Mouse (Mus musculus) ES-Bruce4 (cell line): Measurements from ENCODE around the gene Cry2. TPM values are rescaled to one million over a fixed set of nuclear protein-coding genes. Genes with fewer than 3 reads are reported as not detected.

ENCODE experiments used
- H3K27ac ChIP-seq: 2 replicates; pipeline ENCODE4 v1.5.1; 2012; ENCODE audit warnings: low read length, inconsistent platforms; ENCODE audit not compliant: insufficient read depth
- H3K27me3 ChIP-seq: 2 replicates; pipeline ENCODE4 v1.6.1; 2012; ENCODE audit warnings: mild to moderate bottlenecking, low read length, inconsistent platforms; ENCODE audit not compliant: control insufficient read depth, poor library complexity, insufficient read depth, severe bottlenecking
- H3K36me3 ChIP-seq: 2 replicates; pipeline ENCODE4 v1.6.1; 2012; ENCODE audit warnings: inconsistent platforms, mild to moderate bottlenecking, low read length, moderate library complexity; ENCODE audit not compliant: control insufficient read depth, poor library complexity, insufficient read depth, severe bottlenecking
- H3K4me1 ChIP-seq: one replicate; pipeline ENCODE4 v1.8.1; 2011; ENCODE audit warnings: low read length; ENCODE audit not compliant: control insufficient read depth, insufficient read depth
- H3K4me3 ChIP-seq: 2 replicates; pipeline ENCODE4 v1.5.1; 2011; ENCODE audit warnings: low read depth, mild to moderate bottlenecking, low read length
- H3K9ac ChIP-seq: 2 replicates; pipeline ENCODE4 v1.6.1; 2012; ENCODE audit warnings: low read depth, mild to moderate bottlenecking, inconsistent platforms; ENCODE audit not compliant: poor library complexity, severe bottlenecking
- H3K9me3 ChIP-seq: replicated peaks from 2 replicates; pipeline ENCODE4 v1.6.1; 2012; ENCODE audit warnings: mild to moderate bottlenecking, low read length, inconsistent platforms; ENCODE audit not compliant: control insufficient read depth, poor library complexity, insufficient read depth, severe bottlenecking
- CTCF ChIP-seq: IDR thresholded peaks from one replicate; pipeline ENCODE4 v1.8.1; 2011; ENCODE audit warnings: low read depth, low read length
- EP300 ChIP-seq: IDR thresholded peaks from 2 replicates; pipeline ENCODE4 v1.6.1; 2011; ENCODE audit warnings: low read depth, low read length; ENCODE audit not compliant: insufficient read depth
- POLR2A ChIP-seq: IDR thresholded peaks from one replicate; pipeline ENCODE4 v1.8.1; 2011; ENCODE audit warnings: low read length; ENCODE audit not compliant: insufficient read depth
- polyA plus RNA-seq: library from polyadenylated mRNA; stranded (reverse); fragments of >200 nt; gene quantifications from 2 replicates; pipeline ENCODE4 v1.2.4, GENCODE M21; 2011; ENCODE audit warnings: low read depth; ENCODE audit not compliant: missing spikeins, insufficient read depth, insufficient read length

The Cry2 gene
- polyA plus RNA-seq, 1 experiment = 9.9 TPM

GRCm38 (mm10) chr2:92392318-92393264, 41.3 kb downstream of the Cry2 start:
- H3K27me3 ChIP-seq = no peaks in the 10 kb centered on the region
- no peak overlapping the region for H3K27ac ChIP-seq
- H3K4me1 ChIP-seq = no peaks in the 10 kb centered on the region
- no peak for TF ChIP-seq CTCF
- no peak overlapping the region for H3K9ac ChIP-seq
- 0 out of 2 replicates have a peak overlapping the region, but pooled peaks have one; percentile 0 for H3K4me3 ChIP-seq
- no peaks in the 10 kb centered on the region for H3K9me3 ChIP-seq
- H3K36me3 ChIP-seq = no peaks in the 10 kb centered on the region

GRCm38 (mm10) chr2:92391703-92392317, 42.0 kb downstream of the Cry2 start:
- H3K36me3 ChIP-seq = no peaks in the 10 kb centered on the region

GRCm38 (mm10) chr2:92391116-92391515, 42.7 kb downstream of the Cry2 start:
- no peaks in the 10 kb centered on the region for H3K27me3 ChIP-seq
- TF ChIP-seq EP300 (no peak), POLR2A (no peak), CTCF (no peak)
- no peak overlapping the region for H3K4me3 ChIP-seq
- H3K4me1 ChIP-seq = no peaks in the 10 kb centered on the region
- no peaks in the 10 kb centered on the region for H3K36me3 ChIP-seq
- H3K27ac ChIP-seq = no peak overlapping the region
- no peak overlapping the region for H3K9ac ChIP-seq
- H3K9me3 ChIP-seq = no peaks in the 10 kb centered on the region

More at GRCm38 (mm10) chr2:92391703-92392317, 42.0 kb downstream of the Cry2 start:
- Histone ChIP-seq H3K4me1 (no peaks in the 10 kb centered on the region), H3K9ac (no peak overlapping the region), H3K9me3 (no peaks in the 10 kb centered on the region), H3K4me3 (0 out of 2 replicates have a peak overlapping the region, but pooled peaks have one; percentile 0), H3K27ac (no peak overlapping the region), H3K27me3 (no peaks in the 10 kb centered on the region)
- no peak for TF ChIP-seq CTCF
- no peak for TF ChIP-seq EP300
- TF ChIP-seq POLR2A = no peak

- no peaks in the 10 kb centered on the region for H3K36me3 ChIP-seq
These were observed 43.5 kb downstream of the Cry2 start for GRCm38 (mm10) chr2:92390206-92390930.

GRCm38 (mm10) chr2:92389645-92390044, 44.2 kb downstream of the Cry2 start:
- H3K4me3 ChIP-seq = peak overlapping the region; percentile 44
- no peak overlapping the region for H3K9ac ChIP-seq

More at GRCm38 (mm10) chr2:92390206-92390930, 43.5 kb downstream of the Cry2 start:
- TF ChIP-seq CTCF = no peak
- no peak for TF ChIP-seq EP300
- TF ChIP-seq POLR2A = no peak
- no peak overlapping the region for H3K27ac ChIP-seq
- no peak overlapping the region for H3K9ac ChIP-seq
- H3K4me3 ChIP-seq = no peak overlapping the region
- H3K4me1 ChIP-seq = no peaks in the 10 kb centered on the region
- no peaks in the 10 kb centered on the region for H3K27me3 ChIP-seq
- H3K9me3 ChIP-seq = no peaks in the 10 kb centered on the region

More at GRCm38 (mm10) chr2:92389645-92390044, 44.2 kb downstream of the Cry2 start:
- no peak overlapping the region for H3K27ac ChIP-seq
- H3K27me3 ChIP-seq = no peaks in the 10 kb centered on the region
- TF ChIP-seq CTCF (no peak), EP300 (no peak), POLR2A (no peak)
- H3K9me3 ChIP-seq = no peaks in the 10 kb centered on the region
- H3K36me3 ChIP-seq = no peaks in the 10 kb centered on the region
- H3K4me1 ChIP-seq = no peaks in the 10 kb centered on the region
